Mouse (Mus musculus): ENCODE results near the gene Zp3r. TPM values are rescaled to one million over a fixed set of nuclear protein-coding genes. Genes with fewer than 3 reads are reported as not detected.
A peak's percentile ranks its signal among the peaks of the same experiment; 100 is the strongest.

The Zp3r gene
- polyA plus RNA-seq, 1 experiment = not detected

DNA sequence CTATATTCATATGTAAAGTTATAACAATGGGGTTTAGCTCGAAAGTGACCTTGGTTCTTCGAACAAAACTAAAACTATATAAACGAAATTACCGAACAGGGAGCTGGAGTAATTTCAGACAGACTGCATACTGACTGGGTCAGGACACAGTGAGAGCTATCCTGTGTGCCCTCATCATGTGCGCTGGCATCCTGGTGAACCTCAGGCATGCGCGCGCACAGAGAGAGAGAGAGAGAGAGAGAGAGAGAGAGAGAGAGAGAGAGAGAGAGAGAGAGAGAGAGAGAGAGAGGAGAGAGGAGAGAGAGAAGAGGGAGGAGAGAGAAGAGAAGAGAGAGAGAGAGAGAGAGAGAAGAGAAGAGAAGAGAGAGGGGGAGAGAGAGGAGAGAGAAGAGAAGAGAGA is 3.9 kb upstream of the Zp3r start:
- 83% methylated on average over 8 of the region's 8 CpGs for WGBS

DNA sequence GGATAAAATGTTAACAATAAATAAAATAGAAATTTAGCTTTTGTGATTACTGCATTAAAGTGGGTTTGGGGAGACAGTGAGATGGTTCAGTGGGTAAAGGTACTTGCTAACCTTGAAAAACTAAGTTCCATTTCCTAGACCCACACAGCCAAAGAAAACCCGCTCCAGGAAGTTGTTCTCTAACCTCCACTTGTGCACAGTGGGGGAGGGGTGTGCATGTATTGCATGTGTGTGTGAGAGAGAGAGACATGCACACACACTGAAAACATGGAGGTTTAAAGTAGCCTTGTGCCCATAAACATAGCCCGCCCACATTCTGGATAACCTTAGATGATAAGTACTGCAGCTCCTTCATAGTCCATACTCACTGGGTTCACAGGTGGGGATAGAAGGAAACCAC is 33.1 kb downstream of the Zp3r start:
- WGBS = 97% methylated on average over 2 of the region's 2 CpGs
- TF ChIP-seq CTCF (IDR thresholded peaks at IDR 0.05; ENCODE audit: borderline replicate concordance, insufficient read depth, low read depth, low read length) = no peak
- no peak for TF ChIP-seq POLR2A (IDR thresholded peaks at IDR 0.05; ENCODE audit: borderline replicate concordance, insufficient read depth, low read length)
- no peak for DNase-seq
- no peak overlapping the region for H3K27ac ChIP-seq (ENCODE audit: insufficient read depth, low read length)
- H3K27me3 ChIP-seq (ENCODE audit: control insufficient read depth, insufficient read depth, low read length) = no peaks in the 10 kb centered on the region
- no peaks in the 10 kb centered on the region for H3K4me1 ChIP-seq (ENCODE audit: control insufficient read depth, insufficient read depth, low read length)
- no peak overlapping the region for H3K4me3 ChIP-seq (replicated peaks; ENCODE audit: insufficient read depth, low read depth, low read length)

More for the DNA sequence above, 3.9 kb upstream of the Zp3r start:
- Histone ChIP-seq H3K27ac (ENCODE audit: insufficient read depth, low read length) (no peak overlapping the region), H3K4me1 (ENCODE audit: control insufficient read depth, insufficient read depth, low read length) (no peaks in the 10 kb centered on the region), H3K4me3 (replicated peaks; ENCODE audit: insufficient read depth, low read depth, low read length) (no peak overlapping the region), H3K27me3 (ENCODE audit: control insufficient read depth, insufficient read depth, low read length) (no peaks in the 10 kb centered on the region)
- DNase-seq = no peak
- TF ChIP-seq POLR2A (IDR thresholded peaks at IDR 0.05; ENCODE audit: borderline replicate concordance, insufficient read depth, low read length) (no peak), CTCF (IDR thresholded peaks at IDR 0.05; ENCODE audit: borderline replicate concordance, insufficient read depth, low read depth, low read length) (no peak)

DNA sequence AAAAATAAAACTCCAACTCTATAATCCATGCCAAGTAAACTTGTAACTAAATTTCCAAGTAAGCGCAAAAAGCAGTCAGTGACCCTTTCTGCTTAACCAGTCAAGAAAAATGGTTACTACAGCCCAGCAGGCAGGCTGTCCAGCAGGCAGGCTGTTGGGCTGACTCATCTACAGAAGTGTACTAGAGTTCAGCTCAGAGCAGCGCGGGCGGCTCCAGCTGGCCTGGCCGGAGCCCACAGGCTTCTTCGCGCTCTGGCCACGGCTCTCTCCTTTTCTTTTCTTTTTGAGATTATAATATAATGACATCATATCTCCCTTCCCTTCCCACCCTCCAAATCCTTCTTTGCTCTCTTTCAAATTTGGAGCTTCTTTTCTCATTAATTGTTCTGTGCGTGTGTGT is 40.8 kb downstream of the Zp3r start:
- TF ChIP-seq POLR2A (IDR thresholded peaks at IDR 0.05; ENCODE audit: borderline replicate concordance, insufficient read depth, low read length) = no peak
- no peak for TF ChIP-seq CTCF (IDR thresholded peaks at IDR 0.05; ENCODE audit: borderline replicate concordance, insufficient read depth, low read depth, low read length)
- WGBS = 59% methylated on average over 9 of the region's 9 CpGs
- no peak for DNase-seq
- H3K4me3 ChIP-seq (replicated peaks; ENCODE audit: insufficient read depth, low read depth, low read length) = no peak overlapping the region
- no peak overlapping the region for H3K27ac ChIP-seq (ENCODE audit: insufficient read depth, low read length)
- no peaks in the 10 kb centered on the region for H3K4me1 ChIP-seq (ENCODE audit: control insufficient read depth, insufficient read depth, low read length)
- no peaks in the 10 kb centered on the region for H3K27me3 ChIP-seq (ENCODE audit: control insufficient read depth, insufficient read depth, low read length)

DNA sequence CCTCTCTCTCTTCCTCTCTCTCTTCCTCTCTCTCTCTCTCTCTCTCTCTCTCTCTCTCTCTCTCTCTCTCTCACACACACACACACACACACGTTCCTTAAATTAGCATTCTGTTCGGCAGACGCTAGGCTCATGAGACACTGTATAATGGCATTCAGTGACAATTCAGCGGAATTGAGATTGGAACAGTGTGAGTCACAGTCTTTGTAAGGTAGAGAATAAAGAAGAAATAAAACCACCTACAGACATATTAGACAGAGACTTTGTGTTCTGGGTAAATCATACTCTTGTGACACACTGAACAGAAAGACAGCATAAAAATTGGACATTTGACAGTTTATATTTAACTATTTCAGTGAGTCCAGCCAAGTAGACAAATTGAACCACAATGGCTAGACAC is 53.0 kb downstream of the Zp3r start:
- TF ChIP-seq CTCF (IDR thresholded peaks at IDR 0.05; ENCODE audit: borderline replicate concordance, insufficient read depth, low read depth, low read length) = no peak
- no peak for DNase-seq
- WGBS = 56% methylated on average over 4 of the region's 4 CpGs
- Histone ChIP-seq H3K27ac (ENCODE audit: insufficient read depth, low read length) (no peak overlapping the region), H3K4me3 (replicated peaks; ENCODE audit: insufficient read depth, low read depth, low read length) (no peak overlapping the region), H3K4me1 (ENCODE audit: control insufficient read depth, insufficient read depth, low read length) (no peaks in the 10 kb centered on the region), H3K27me3 (ENCODE audit: control insufficient read depth, insufficient read depth, low read length) (no peaks in the 10 kb centered on the region)

DNA sequence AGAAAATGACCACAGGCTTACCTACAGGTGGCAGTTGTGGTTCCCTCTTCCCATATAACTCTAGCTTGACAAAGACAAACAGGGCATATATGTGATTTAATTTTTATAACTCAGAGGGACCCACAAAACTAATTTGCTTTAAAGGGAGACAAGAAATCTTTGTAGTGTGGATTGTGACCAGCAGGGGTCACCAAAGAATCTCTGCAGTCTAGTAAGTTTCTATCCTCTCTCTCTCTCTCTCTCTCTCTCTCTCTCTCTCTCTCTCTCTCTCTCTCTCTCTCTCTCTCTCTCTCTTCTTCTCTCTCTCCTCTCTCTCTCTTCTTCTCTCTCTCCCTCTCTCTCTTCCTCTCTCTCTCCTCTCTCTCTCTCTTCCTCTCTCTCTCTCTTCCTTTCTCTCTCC is 53.5 kb downstream of the Zp3r start:
- Histone ChIP-seq H3K4me3 (replicated peaks; ENCODE audit: insufficient read depth, low read depth, low read length) (no peak overlapping the region), H3K4me1 (ENCODE audit: control insufficient read depth, insufficient read depth, low read length) (no peaks in the 10 kb centered on the region), H3K27me3 (ENCODE audit: control insufficient read depth, insufficient read depth, low read length) (no peaks in the 10 kb centered on the region), H3K27ac (ENCODE audit: insufficient read depth, low read length) (no peak overlapping the region)
- DNase-seq = peak in 1 of 2 experiments; percentile 6
- no peak for TF ChIP-seq CTCF (IDR thresholded peaks at IDR 0.05; ENCODE audit: borderline replicate concordance, insufficient read depth, low read depth, low read length)
- TF ChIP-seq POLR2A (IDR thresholded peaks at IDR 0.05; ENCODE audit: borderline replicate concordance, insufficient read depth, low read length) = no peak

DNA sequence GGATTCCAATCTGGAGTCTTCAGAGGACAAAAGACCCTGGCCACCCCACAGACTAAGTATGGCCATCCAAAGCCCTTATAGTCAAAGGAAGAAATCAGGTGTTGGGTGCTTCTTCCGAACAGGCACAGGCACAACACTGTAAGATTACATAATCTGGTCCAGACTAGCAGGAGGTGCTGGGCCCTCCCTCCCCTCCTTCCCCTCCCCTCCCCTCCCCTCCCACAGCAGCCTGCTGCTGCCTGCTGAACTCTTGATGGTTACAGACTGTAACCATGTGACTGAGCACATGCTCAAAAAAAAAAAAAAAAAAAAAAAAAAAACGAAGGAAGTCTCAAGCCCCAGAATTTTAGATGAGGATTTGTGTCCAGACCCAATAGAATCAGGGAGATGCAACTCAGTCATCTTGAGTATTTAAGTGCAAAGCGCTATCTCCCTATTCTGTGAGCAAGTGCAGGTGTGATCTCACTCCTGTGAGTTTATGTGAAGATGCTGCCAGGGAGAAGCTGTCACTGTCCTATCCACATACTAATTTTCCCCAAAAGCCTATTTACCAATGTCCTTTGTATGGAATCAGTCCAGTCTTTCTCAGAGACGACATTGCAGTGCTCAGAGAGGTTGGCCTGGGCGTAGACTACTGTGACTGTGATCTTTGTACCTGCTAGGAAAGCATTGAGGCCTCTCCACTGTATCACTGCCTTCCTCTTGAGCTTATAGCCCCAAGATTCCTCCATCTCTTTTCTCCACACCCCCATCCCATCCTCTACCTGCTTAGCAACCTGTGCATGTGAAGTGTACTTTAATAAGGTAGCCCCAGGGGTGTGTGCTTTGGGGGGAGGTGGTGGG is 77.8 kb downstream of the Zp3r start:
- no peak for TF ChIP-seq CTCF (IDR thresholded peaks at IDR 0.05; ENCODE audit: borderline replicate concordance, insufficient read depth, low read depth, low read length)
- no peak for TF ChIP-seq POLR2A (IDR thresholded peaks at IDR 0.05; ENCODE audit: borderline replicate concordance, insufficient read depth, low read length)
- 58% methylated on average over 5 of the region's 5 CpGs for WGBS
- Histone ChIP-seq H3K27me3 (ENCODE audit: control insufficient read depth, insufficient read depth, low read length) (no peaks in the 10 kb centered on the region; the same call in 1 of the 2 replicates), H3K4me1 (ENCODE audit: control insufficient read depth, insufficient read depth, low read length) (no peaks in the 10 kb centered on the region), H3K4me3 (replicated peaks; ENCODE audit: insufficient read depth, low read depth, low read length) (no peak overlapping the region), H3K27ac (ENCODE audit: insufficient read depth, low read length) (no peak overlapping the region)
- no peak for DNase-seq

DNA sequence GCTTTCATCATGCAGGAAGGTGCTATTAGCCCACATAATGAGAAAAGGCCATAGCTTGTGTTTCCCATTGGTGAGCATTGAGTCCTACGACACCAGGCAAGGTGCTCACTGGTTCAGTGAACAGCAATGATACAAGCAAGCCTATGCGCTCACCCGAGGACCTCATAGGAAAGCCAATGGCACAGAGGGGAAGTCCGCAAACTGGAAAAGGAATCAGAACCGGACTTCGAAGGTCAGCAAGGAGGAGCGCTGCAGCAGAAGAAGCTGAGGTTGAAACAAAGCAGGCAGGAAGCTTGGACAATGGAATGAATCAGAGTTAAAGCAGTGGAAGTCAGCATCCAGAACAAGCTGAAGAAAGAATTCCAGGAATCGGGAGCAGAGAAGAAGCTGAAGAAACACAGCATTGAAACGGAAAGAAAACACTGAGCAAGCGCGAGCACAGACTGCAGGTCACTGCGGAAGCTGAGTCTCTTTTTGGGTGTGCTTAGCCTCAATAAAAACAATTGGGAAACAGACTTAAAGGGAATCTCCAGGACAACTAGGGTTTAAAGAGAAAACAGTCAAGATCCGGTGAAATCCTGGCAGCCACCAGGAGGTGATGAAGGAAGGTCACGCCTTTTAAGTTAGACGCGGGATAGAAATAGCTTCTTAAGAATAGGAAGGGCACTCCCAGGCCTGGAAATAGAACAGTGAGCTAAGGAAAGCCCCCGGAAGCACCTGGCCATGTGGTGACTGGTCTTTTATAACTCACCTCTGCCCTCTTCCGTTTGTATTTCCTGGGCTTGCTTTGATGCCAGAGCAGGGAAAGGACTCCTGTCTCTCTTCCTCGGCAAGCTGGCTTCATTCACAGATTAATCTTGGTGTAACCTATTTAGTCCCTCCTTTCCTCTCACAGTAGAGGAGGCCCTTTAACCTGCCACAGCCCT is 78.9 kb downstream of the Zp3r start:
- TF ChIP-seq POLR2A (IDR thresholded peaks at IDR 0.05; ENCODE audit: borderline replicate concordance, insufficient read depth, low read length) (no peak), CTCF (IDR thresholded peaks at IDR 0.05; ENCODE audit: borderline replicate concordance, insufficient read depth, low read depth, low read length) (no peak)
- no peak overlapping the region for H3K27ac ChIP-seq (ENCODE audit: insufficient read depth, low read length)
- no peaks in the 10 kb centered on the region for H3K4me1 ChIP-seq (ENCODE audit: control insufficient read depth, insufficient read depth, low read length)
- no peak overlapping the region for H3K4me3 ChIP-seq (replicated peaks; ENCODE audit: insufficient read depth, low read depth, low read length)
- 68% methylated on average over 19 of the region's 19 CpGs for WGBS
- no peaks in the 10 kb centered on the region; the same call in 1 of the 2 replicates for H3K27me3 ChIP-seq (ENCODE audit: control insufficient read depth, insufficient read depth, low read length)
- no peak for DNase-seq
